Mouse (Mus musculus): Measurements from ENCODE around the gene Icam1.

GRCm38 (mm10) chr9:21011846-21012312 lies 3.9 kb upstream of the Icam1 start:
- TF ChIP-seq POLR2A (IDR thresholded peaks at IDR 0.05; ENCODE audit: borderline replicate concordance, insufficient read depth, low read length) (no peak), CTCF (IDR thresholded peaks at IDR 0.05; ENCODE audit: borderline replicate concordance, insufficient read depth, low read depth, low read length) (no peak)

Data from cerebellum, adult 2 months (tissue).